Mouse (Mus musculus) gastrocnemius, adult 8-10 months (tissue): ENCODE results near the gene Slc25a43. TPM values are rescaled to one million over a fixed set of nuclear protein-coding genes. Genes with fewer than 3 reads are reported as not detected.

Experiments
- DNase-seq, 2 experiments: peaks; one replicate each; pipeline ENCODE4 v3.0.0; 2022; ENCODE audit warnings: low spot score in 2 of 2
- total RNA-seq, 4 experiments: library from RNA; stranded (reverse); gene quantifications; 2 replicates each; pipeline ENCODE4 v1.2.4; 2022

The Slc25a43 gene
- total RNA-seq, 4 experiments from 2014 or later: 0.45 TPM; not detected in 3

GRCm38 (mm10) chrX:36823932-36824711, 80.7 kb downstream of the Slc25a43 start:
- DNase-seq: no peak

- DNase-seq: no peak
Measured at GRCm38 (mm10) chrX:36825032-36825431, 81.6 kb downstream of the Slc25a43 start.

Other genes with a start within 250 kb of the Slc25a43 start
- gene Pgrmc1, start 145.5 kb upstream of the Slc25a43 start, total RNA-seq: 1 to 10 TPM; 6.0 to 9.2 (median 7.0) TPM
- gene Akap17b, start 98.3 kb upstream of the Slc25a43 start, total RNA-seq: 1 to 10 TPM; 1.5 to 3.0 (median 1.7) TPM
- 10 to 100 TPM; 37.5 to 64.5 (median 44.7) TPM for gene Slc25a5, start 52.0 kb downstream of the Slc25a43 start, total RNA-seq
- 10 to 100 TPM; 36.5 to 46.1 (median 38.1) TPM for gene Ube2a, start 130.2 kb downstream of the Slc25a43 start, total RNA-seq
- 10 to 100 TPM in 3 of 4 experiments, 1 to 10 TPM in 1; 9.5 to 14.2 (median 10.5) TPM for gene C330007P06Rik, start 130.5 kb downstream of the Slc25a43 start, total RNA-seq
- gene Nkrf, start 159.2 kb downstream of the Slc25a43 start, total RNA-seq: 1 to 10 TPM; 2.3 to 3.6 (median 2.5) TPM
- 1 to 10 TPM in 2 of 4 experiments, under 1 TPM in 2; 0.53 to 2.0 (median 0.86) TPM for gene Sept6, start 248.1 kb downstream of the Slc25a43 start, total RNA-seq